Mouse (Mus musculus) testis, adult 2 months (tissue): ENCODE measurements around the gene Atp6v0e.

Experiments used
- CTCF ChIP-seq: fragments of 200-500 bp; IDR thresholded peaks from 2 replicates; pipeline ENCODE4 v1.5.1; 2012; ENCODE audit warnings: low read depth, mild to moderate bottlenecking, inconsistent platforms, low read length, moderate library complexity; ENCODE audit not compliant: control insufficient read depth, insufficient read depth, insufficient replicate concordance
- POLR2A ChIP-seq: fragments of 200-500 bp; IDR thresholded peaks from 2 replicates; pipeline ENCODE4 v1.6.1; 2012; ENCODE audit warnings: low read depth, mild to moderate bottlenecking, inconsistent platforms, low read length, moderate library complexity; ENCODE audit not compliant: control insufficient read depth

- TF ChIP-seq POLR2A (no peak), CTCF (no peak)
Measured at GRCm38 (mm10) chr17:26721802-26722201, 58.8 kb downstream of the Atp6v0e start.
